In the genomic region with DNA sequence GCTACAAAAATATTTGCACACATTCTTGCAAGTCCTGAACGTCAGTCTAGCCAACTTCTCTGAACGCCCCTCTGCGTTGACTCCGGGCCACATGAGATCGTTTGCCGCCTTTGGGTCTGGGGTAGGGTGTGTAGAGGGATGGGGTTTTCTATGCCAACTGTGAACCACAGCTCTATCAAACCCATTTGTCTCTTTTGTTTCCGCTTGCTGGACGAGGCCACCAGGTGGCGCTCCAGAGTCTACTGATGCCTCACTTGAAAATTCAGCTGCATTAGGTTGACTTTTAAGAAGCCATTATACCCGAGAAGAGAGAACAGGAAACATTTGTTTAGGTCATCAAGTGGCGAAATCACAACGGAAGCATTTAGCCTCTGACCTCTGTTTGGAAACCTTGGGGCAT, we compare ENCODE assay signal across 9 mouse cellular contexts. TPM values are rescaled to one million over a fixed set of nuclear protein-coding genes. Genes with fewer than 3 reads are reported as not detected.
A peak's percentile ranks its signal among the peaks of the same experiment; 100 is the strongest.
DNase-seq lines count a peak whose midpoint lies in the region; ATAC-seq and TF ChIP-seq lines count a peak whose summit lies in the region.
"Had no signal": no experiment of that assay in that cellular context is flagged by ENCODE, and none has a peak within 500 bp of the region (broad histone marks: within the 10 kb centered on the region; RNA-seq: fewer than 3 reads in every experiment).

No protein-coding gene starts in this region.

- in situ Hi-C loops in ES-E14 (cut with MboI; ENCODE audit: low sequenced_read_pairs in 2 of 2, unreplicated experiment in 2 of 2), result loop anchor here (10.0 to 25.0 kb wide), 4 partner anchors 130 to 350 kb away; a partner anchor contains a TSS

- H3K27ac ChIP-seq in ES-E14 (ENCODE audit: insufficient read depth, low read depth, low read length, poor library complexity, severe bottlenecking), result no peak overlapping the region
- no peak overlapping the region for H3K27ac ChIP-seq in embryonic facial prominence, embryonic 10.5 days (replicated peaks)
- no peak overlapping the region for H3K27ac ChIP-seq in heart, embryonic 16.5 days (ENCODE audit: low read length)

- H3K4me1 ChIP-seq in ES-E14 (ENCODE audit: control insufficient read depth in 2 of 2, insufficient read depth in 2 of 2, low read length in 2 of 2, poor library complexity in 1 of 2), result no peaks in the 10 kb centered on the region
- peaks cover 14% of the 10 kb centered on the region; the same call in 1 of the 2 replicates for H3K4me1 ChIP-seq in embryonic facial prominence, embryonic 10.5 days
- H3K4me1 ChIP-seq in heart, embryonic 16.5 days (ENCODE audit: control insufficient read depth, insufficient read depth, low read length), result no peaks in the 10 kb centered on the region

- ATAC-seq in heart, embryonic 16.5 days (replicated peaks; ENCODE audit: extremely low read depth, insufficient read depth, low FRiP score), result no peak

- no peak overlapping the region for H3K4me3 ChIP-seq in ES-E14 (ENCODE audit: insufficient read depth in 1 of 2, low read depth in 1 of 2, low read length in 2 of 2, poor library complexity in 1 of 2, severe bottlenecking in 1 of 2)
- H3K4me3 ChIP-seq in embryonic facial prominence, embryonic 10.5 days, result no peak overlapping the region
- H3K4me3 ChIP-seq in heart, embryonic 16.5 days (ENCODE audit: low read length), result no peak overlapping the region
- H3K4me3 ChIP-seq: megakaryocyte, embryonic 14.5 days had no signal

- H3K36me3 ChIP-seq in ES-E14 (ENCODE audit: control insufficient read depth, insufficient read depth, low read length, poor library complexity, severe bottlenecking), result no peaks in the 10 kb centered on the region
- no peaks in the 10 kb centered on the region for H3K36me3 ChIP-seq in embryonic facial prominence, embryonic 10.5 days (replicated peaks)
- no peaks in the 10 kb centered on the region for H3K36me3 ChIP-seq in heart, embryonic 16.5 days (ENCODE audit: control insufficient read depth, insufficient read depth)

- no peak overlapping the region for H3K9ac ChIP-seq in ES-E14 (ENCODE audit: insufficient read depth, low read depth, low read length, poor library complexity, severe bottlenecking)
- no peak overlapping the region for H3K9ac ChIP-seq in heart, embryonic 16.5 days (ENCODE audit: low read length)

- WGBS in embryonic facial prominence, embryonic 10.5 days, result 7% methylated on average over 12 of the region's 12 CpGs
- WGBS in heart, embryonic 16.5 days, result 4% methylated on average over 12 of the region's 12 CpGs

- peaks cover 3% of the 10 kb centered on the region; the same call in 1 of the 2 replicates for H3K27me3 ChIP-seq in embryonic facial prominence, embryonic 10.5 days (replicated peaks; ENCODE audit: low read depth, poor library complexity, severe bottlenecking)
- H3K27me3 ChIP-seq in heart, embryonic 16.5 days (ENCODE audit: control insufficient read depth, insufficient read depth, low read length), result no peaks in the 10 kb centered on the region

- peak; percentile 66 for DNase-seq in ES-E14 (ENCODE audit: low read depth, low spot score)
- DNase-seq in adrenal gland, postnatal 10 days, result peak; percentile 88
- peak; percentile 89 for DNase-seq in embryonic facial prominence, embryonic 10.5 days (ENCODE audit: low spot score)
- peak; percentile 66 to 77 for DNase-seq in layer of hippocampus, postnatal 36 days
- peak; percentile 87 for DNase-seq in mesoderm, embryonic 11.5 days (ENCODE audit: low read depth, low spot score)
- DNase-seq in right cerebral cortex, postnatal 4 days, result peak; percentile 96
- peak; percentile 53 for DNase-seq in yolk sac, embryonic 10.5 days (ENCODE audit: low spot score)

- no peaks in the 10 kb centered on the region for H3K9me3 ChIP-seq in ES-E14 (ENCODE audit: control insufficient read depth, insufficient read depth, low read depth, low read length)
- no peaks in the 10 kb centered on the region for H3K9me3 ChIP-seq in embryonic facial prominence, embryonic 10.5 days
- H3K9me3 ChIP-seq in heart, embryonic 16.5 days (replicated peaks; ENCODE audit: control insufficient read depth, low read length), result no peaks in the 10 kb centered on the region

- 0 out of 2 replicates have a peak overlapping the region, but pooled peaks have one; percentile 4 for H3K4me2 ChIP-seq in heart, embryonic 16.5 days (ENCODE audit: low read depth, low read length)

TF ChIP-seq in ES-E14, 5 proteins besides CTCF, POLR2A, EP300 and RAD21:
- TF ChIP-seq ZNF384 (IDR thresholded peaks at IDR 0.05; ENCODE audit: low read depth, low read length), result no peak
- TF ChIP-seq ZC3H11A (IDR thresholded peaks at IDR 0.05; ENCODE audit: borderline replicate concordance, low read depth, low read length), result peak; percentile 68; the same call in 1 of the 2 replicates
- TF ChIP-seq MAFK (IDR thresholded peaks at IDR 0.05; ENCODE audit: insufficient read depth, low read depth, low read length), result no peak

RNA-seq across cellular contexts. Expression of a gene that starts 33.8 kb away (rescaled TPM):
- 3,361 and 3,988 TPM in 2 replicates for total RNA-seq in ES-E14 (2012; rRNA removed)
- 1,000 to 10,000 TPM; 1,152 to 1,293 TPM for total RNA-seq in adrenal gland, postnatal 10 days (2021)
- polyA plus RNA-seq in embryonic facial prominence, embryonic 10.5 days (2016; fragmentation: Nextera tagmentation; extraction: Ambion mirVana), result 3,691 and 4,038 TPM in 2 replicates
- polyA plus RNA-seq in heart, embryonic 16.5 days (2015; fragmentation: Nextera tagmentation; extraction: Ambion mirVana), result 2,017 and 2,064 TPM in 2 replicates
- total RNA-seq in layer of hippocampus, postnatal 36 days (2021), result 1,000 to 10,000 TPM; 2,357 to 2,519 TPM

RNA-seq across cellular contexts. Expression of a gene that starts 39.4 kb away (rescaled TPM):
- not detected in 2 replicates for total RNA-seq in ES-E14 (2012; rRNA removed)
- total RNA-seq in adrenal gland, postnatal 10 days (2021), result not detected
- polyA plus RNA-seq in embryonic facial prominence, embryonic 10.5 days (2016; fragmentation: Nextera tagmentation; extraction: Ambion mirVana), result 0.05 TPM in 1 of 2 replicates, not detected in the other
- polyA plus RNA-seq in heart, embryonic 16.5 days (2015; fragmentation: Nextera tagmentation; extraction: Ambion mirVana), result not detected in 2 replicates
- not detected for total RNA-seq in layer of hippocampus, postnatal 36 days (2021)
